Mouse (Mus musculus) CH12.LX (cell line): ENCODE data around the gene Krtap28-13. TPM values are rescaled to one million over a fixed set of nuclear protein-coding genes. Genes with fewer than 3 reads are reported as not detected.

Experiments used
- DNase-seq: peaks from one replicate; pipeline ENCODE4 v3.0.0-alpha.2; 2013; ENCODE audit errors: extremely low read depth
- H3K27ac ChIP-seq: 2 replicates; pipeline ENCODE4 v1.5.1; 2012; ENCODE audit warnings: low read depth, mild to moderate bottlenecking, control low read depth, moderate library complexity; ENCODE audit not compliant: insufficient read depth
- H3K27me3 ChIP-seq: replicated peaks from 2 replicates; pipeline ENCODE3; 2012; ENCODE audit warnings: inconsistent platforms
- H3K36me3 ChIP-seq, 2 experiments: replicated peaks in 1 of 2; 2 replicates each; pipeline versions ENCODE3 to v1.6.1; 2012; ENCODE audit warnings: inconsistent platforms in 1 of 2, low read length in 1 of 2, mild to moderate bottlenecking in 1 of 2, mixed read lengths in 1 of 2, moderate library complexity in 1 of 2; ENCODE audit not compliant: control insufficient read depth in 1 of 2, insufficient read depth in 1 of 2
- H3K4me1 ChIP-seq, 2 experiments: 2 replicates each; pipeline ENCODE4 v1.6.1; 2012; ENCODE audit warnings: inconsistent platforms in 1 of 2, moderate library complexity in 1 of 2; ENCODE audit not compliant: insufficient read depth in 2 of 2, control insufficient read depth in 1 of 2
- H3K4me2 ChIP-seq: 2 replicates; pipeline ENCODE4 v1.6.1; 2012; ENCODE audit warnings: low read depth, mild to moderate bottlenecking, control low read depth; ENCODE audit not compliant: poor library complexity, insufficient read depth, severe bottlenecking
- H3K4me3 ChIP-seq, 3 experiments: fragments of 150-350 bp in 1 of 3; sonication (generic) in 1 of 3; replicated peaks in 1 of 3; 2 replicates each; pipeline versions ENCODE3 to v1.5.1; 2011 to 2012; ENCODE audit warnings: low read depth in 2 of 3, low read length in 2 of 3, mild to moderate bottlenecking in 2 of 3, moderate library complexity in 2 of 3, control low read depth in 1 of 3, improper control_type of control experiment in 1 of 3, inconsistent platforms in 1 of 3, mixed read lengths in 1 of 3; ENCODE audit not compliant: poor library complexity in 1 of 3
- H3K79me2 ChIP-seq: replicated peaks from 2 replicates; pipeline ENCODE4 v1.6.1; 2012; ENCODE audit warnings: mild to moderate bottlenecking, moderate library complexity; ENCODE audit not compliant: control insufficient read depth, poor library complexity, insufficient read depth, severe bottlenecking; ENCODE audit errors: extremely low read depth
- H3K9ac ChIP-seq: 2 replicates; pipeline ENCODE4 v1.6.1; 2012; ENCODE audit warnings: low read depth, mild to moderate bottlenecking, control low read depth, moderate library complexity; ENCODE audit not compliant: insufficient read depth
- H3K9me3 ChIP-seq: replicated peaks from 2 replicates; pipeline ENCODE3; 2012; ENCODE audit warnings: low read length, inconsistent platforms, mixed read lengths
- BHLHE40 ChIP-seq: IDR thresholded peaks from 2 replicates; pipeline ENCODE4 v1.6.1; 2011; ENCODE audit warnings: mild to moderate bottlenecking, low read depth, low read length, improper control_type of control experiment
- CHD2 ChIP-seq: IDR thresholded peaks from 2 replicates; pipeline ENCODE4 v1.6.1; 2011; ENCODE audit warnings: low read length, improper control_type of control experiment
- CTCF ChIP-seq, 2 experiments: IDR thresholded peaks in 1 of 2; conservative IDR thresholded peaks in 1 of 2; 2 replicates each; pipeline ENCODE4 v1.5.1; 2011 to 2012; ENCODE audit warnings: low read depth in 2 of 2, low read length in 2 of 2, improper control_type of control experiment in 1 of 2, inconsistent platforms in 1 of 2, mild to moderate bottlenecking in 1 of 2, moderate library complexity in 1 of 2
- ELF1 ChIP-seq: IDR thresholded peaks from 2 replicates; pipeline ENCODE4 v1.6.1; 2014; ENCODE audit warnings: low read depth, mild to moderate bottlenecking, inconsistent platforms, low read length, improper control_type of control experiment
- HCFC1 ChIP-seq: IDR thresholded peaks from 2 replicates; pipeline ENCODE4 v1.6.1; 2012; ENCODE audit warnings: low read depth, mild to moderate bottlenecking, inconsistent platforms, low read length, improper control_type of control experiment
- KAT2A ChIP-seq: IDR thresholded peaks from 2 replicates; pipeline ENCODE4 v1.6.1; 2012; ENCODE audit warnings: low read length, improper control_type of control experiment, inconsistent platforms; ENCODE audit not compliant: insufficient replicate concordance
- MAFK ChIP-seq: IDR thresholded peaks from 2 replicates; pipeline ENCODE4 v1.6.1; 2011; ENCODE audit warnings: low read length, improper control_type of control experiment; ENCODE audit not compliant: insufficient replicate concordance
- MAZ ChIP-seq: IDR thresholded peaks from 2 replicates; pipeline ENCODE4 v1.6.1; 2012; ENCODE audit warnings: low read depth, mild to moderate bottlenecking, inconsistent platforms, low read length, improper control_type of control experiment, moderate library complexity
- MEF2A ChIP-seq: IDR thresholded peaks from 2 replicates; pipeline ENCODE4 v1.6.1; 2014; ENCODE audit warnings: low read depth, mild to moderate bottlenecking, inconsistent platforms, low read length, improper control_type of control experiment, borderline replicate concordance
- MXI1 ChIP-seq: IDR thresholded peaks from 2 replicates; pipeline ENCODE4 v1.6.1; 2011; ENCODE audit warnings: mild to moderate bottlenecking, low read depth, low read length, improper control_type of control experiment
- NELFE ChIP-seq: IDR thresholded peaks from 2 replicates; pipeline ENCODE4 v1.6.1; 2011; ENCODE audit warnings: low read depth, low read length, improper control_type of control experiment
- NRF1 ChIP-seq: IDR thresholded peaks from 2 replicates; pipeline ENCODE4 v1.6.1; 2014; ENCODE audit warnings: low read depth, mild to moderate bottlenecking, inconsistent platforms, low read length, improper control_type of control experiment, moderate library complexity
- PAX5 ChIP-seq: IDR thresholded peaks from 2 replicates; pipeline ENCODE4 v1.6.1; 2012; ENCODE audit warnings: low read length, inconsistent platforms, mixed read lengths
- POLR2A ChIP-seq: IDR thresholded peaks from 2 replicates; pipeline ENCODE4 v1.6.1; 2011; ENCODE audit warnings: low read depth, mild to moderate bottlenecking, improper control_type of control experiment, low read length
- SIN3A ChIP-seq: IDR thresholded peaks from 2 replicates; pipeline ENCODE4 v1.6.1; 2012; ENCODE audit warnings: low read length, improper control_type of control experiment, inconsistent platforms
- TCF12 ChIP-seq: IDR thresholded peaks from 2 replicates; pipeline ENCODE4 v1.6.1; 2014; ENCODE audit warnings: low read depth, mild to moderate bottlenecking, inconsistent platforms, low read length, improper control_type of control experiment
- USF1 ChIP-seq: IDR thresholded peaks from 2 replicates; pipeline ENCODE4 v1.6.1; 2014; ENCODE audit warnings: low read depth, mild to moderate bottlenecking, inconsistent platforms, low read length, improper control_type of control experiment
- ZC3H11A ChIP-seq: IDR thresholded peaks from 2 replicates; pipeline ENCODE4 v1.6.1; 2012; ENCODE audit warnings: low read depth, mild to moderate bottlenecking, inconsistent platforms, low read length, improper control_type of control experiment
- ZNF384 ChIP-seq: IDR thresholded peaks from 2 replicates; pipeline ENCODE4 v1.6.1; 2012; ENCODE audit warnings: low read depth, low read length, improper control_type of control experiment, inconsistent platforms
- dilution Hi-C: fragments of 300-500 bp; cut with MboI; formaldehyde crosslinking; loops from 2 replicates; pipeline ENCODE4 v1.14.3; 2020; ENCODE audit warnings: low sequenced_read_pairs; ENCODE audit not compliant: extremely low pct_unique_long_range_greater_than_20kb, extremely low pct_ligation_motif_present
- in situ Hi-C: fragments of 300-500 bp; cut with MboI; formaldehyde crosslinking; loops from 3 replicates; pipeline ENCODE4 v1.14.3; 2019; ENCODE audit warnings: low sequenced_read_pairs, low pct_ligation_motif_present, low pct_unique_long_range_greater_than_20kb, mixed read lengths
- polyA plus RNA-seq: library from polyadenylated mRNA; unstranded; fragments of >175 nt; gene quantifications from 2 replicates; pipeline ENCODE4 v1.2.1, GENCODE M21; 2012; ENCODE audit warnings: low read depth; ENCODE audit not compliant: insufficient read length
- total RNA-seq, 2 experiments: library from RNA; depleted of rRNA; stranded (reverse); fragments of 300-350 nt in 1 of 2; fragments of >200 nt in 1 of 2; gene quantifications; 2 replicates each; pipeline ENCODE4 v1.2.3; 2012 to 2014

Krtap28-13 gene
- total and polyA plus RNA-seq, 3 experiments: not detected

GRCm38 (mm10) chr1:83034509-83034908 lies 26.2 kb upstream of the Krtap28-13 start:
- no peak overlapping the region for H3K4me3 ChIP-seq
- no peak overlapping the region for H3K9ac ChIP-seq
- peaks cover 6 to 11% of the 10 kb centered on the region in 2 experiments for H3K4me1 ChIP-seq
- dilution Hi-C loops (no loop called here), in situ Hi-C loops (no loop called here)
- H3K9me3 ChIP-seq: no peaks in the 10 kb centered on the region
- H3K79me2 ChIP-seq: no peaks in the 10 kb centered on the region
- no peak overlapping the region for H3K4me2 ChIP-seq
- no peaks in the 10 kb centered on the region for H3K36me3 ChIP-seq
- DNase-seq: no peak
- H3K27me3 ChIP-seq: no peaks in the 10 kb centered on the region
- TF ChIP-seq TCF12 (no peak), MAFK (peak; percentile 74; the same call in 1 of the 2 replicates)
- H3K27ac ChIP-seq: no peak overlapping the region

- in situ Hi-C loops: no loop called here
These were observed 23.6 kb upstream of the Krtap28-13 start for GRCm38 (mm10) chr1:83036892-83037667.

GRCm38 (mm10) chr1:83038109-83038672 lies 22.5 kb upstream of the Krtap28-13 start, which contains the start of gene Slc19a3:
Gene Slc19a3 (minus strand): TSS chr1:83038448.
- TF ChIP-seq BHLHE40 (0 out of 2 replicates have a peak, but pooled peaks have one; percentile 9), CTCF (conservative IDR thresholded peaks at IDR 0.05 in 1 of 2, IDR thresholded peaks at IDR 0.05 in 1 of 2; ENCODE audit: low read depth in 2 of 2, low read length in 2 of 2) (no peak), PAX5 (no peak), SIN3A (peak; percentile 29; the same call in 1 of the 2 replicates), MEF2A (0 out of 2 replicates have a peak, but pooled peaks have one; percentile 12), POLR2A (peak; percentile 62), NRF1 (peak; percentile 91), KAT2A (no peak), NELFE (peak; percentile 56), CHD2 (peak; percentile 25; the same call in 1 of the 2 replicates), USF1 (no peak), MXI1 (no peak; the same call in 1 of the 2 replicates), HCFC1 (0 out of 2 replicates have a peak, but pooled peaks have one; percentile 12), ELF1 (0 out of 2 replicates have a peak, but pooled peaks have one; percentile 22), MAZ (peak; percentile 50; the same call in 1 of the 2 replicates)
- Histone ChIP-seq H3K4me2 (peak within 1 kb of the TSS; percentile 75), H3K4me3 (peak within 1 kb of the TSS; percentile 33 to 52 (median 44)), H3K4me1 (peaks cover 0 to 2% of the 10 kb centered on the region in 2 experiments; a peak in 1 of 4 replicates), H3K36me3 (no peaks in the 10 kb centered on the region), H3K9ac (peak within 1 kb of the TSS; percentile 79), H3K27ac (no peak within 1 kb of the TSS), H3K79me2 (no peaks in the 10 kb centered on the region), H3K9me3 (no peaks in the 10 kb centered on the region), H3K27me3 (no peaks in the 10 kb centered on the region)
- in situ Hi-C loops: no loop called here
- DNase-seq: peak; percentile 16
- dilution Hi-C loops: no loop called here

More at GRCm38 (mm10) chr1:83036892-83037667, 23.6 kb upstream of the Krtap28-13 start:
- H3K36me3 ChIP-seq: no peaks in the 10 kb centered on the region
- H3K4me3 ChIP-seq: no peak overlapping the region
- no peaks in the 10 kb centered on the region for H3K79me2 ChIP-seq
- no peaks in the 10 kb centered on the region for H3K9me3 ChIP-seq
- dilution Hi-C loops: no loop called here
- H3K9ac ChIP-seq: 0 out of 2 replicates have a peak overlapping the region, but pooled peaks have one; percentile 79
- TF ChIP-seq ZC3H11A (no peak), ZNF384 (peak; percentile 74; the same call in 1 of the 2 replicates)
- 0 out of 2 replicates have a peak overlapping the region, but pooled peaks have one; percentile 75 for H3K4me2 ChIP-seq
- H3K27ac ChIP-seq: no peak overlapping the region
- no peak for DNase-seq
- peaks cover 5 to 6% of the 10 kb centered on the region in 2 experiments for H3K4me1 ChIP-seq
- no peaks in the 10 kb centered on the region for H3K27me3 ChIP-seq
